Mouse (Mus musculus): ENCODE measurements at regions not wholly inside any gene's neighbourhood (a gene's known extent, or its start where the extent isn't known, plus 50 kb on each side); places are given as distances from the start of the nearest gene placed in this dataset.
A peak's percentile ranks its signal among the peaks of the same experiment; 100 is the strongest.

GRCm38 (mm10) chrX:69100216-69100615, 207.4 kb upstream of the Gm6812 start:
- intact Hi-C loops (cut with DNase I), result no loop called here
- peak; percentile 1 to 9 for DNase-seq

Measured in heart, postnatal 14 days (tissue).